9 mouse cellular contexts compared by ENCODE assay signal in the genomic region with DNA sequence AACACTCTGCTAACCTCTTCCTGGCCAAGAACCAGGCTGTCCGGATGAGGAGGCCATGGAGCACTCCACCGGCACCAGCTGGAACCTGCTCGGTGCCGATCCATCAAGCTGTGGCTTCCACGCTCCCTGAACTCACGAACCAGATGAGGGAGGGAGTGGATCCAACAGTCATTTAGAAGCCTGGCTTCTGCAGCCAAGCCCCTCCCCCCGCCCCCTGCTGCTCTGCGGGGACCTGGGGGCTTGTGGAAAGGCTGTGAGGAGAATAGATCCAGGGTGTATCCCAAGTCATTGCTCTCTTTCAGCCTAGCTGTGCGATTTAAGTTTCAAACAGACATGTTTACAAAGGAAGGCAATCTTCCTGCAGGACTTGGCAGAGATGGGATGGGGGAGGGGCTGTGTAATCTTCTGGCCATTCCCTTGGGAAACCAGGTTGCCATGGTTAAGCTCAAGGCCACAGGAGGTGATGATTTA. TPM values are rescaled to one million over a fixed set of nuclear protein-coding genes. Genes with fewer than 3 reads are reported as not detected.
DNase-seq lines count a peak whose midpoint lies in the region; ATAC-seq and TF ChIP-seq lines count a peak whose summit lies in the region.
"Had no signal": no experiment of that assay in that cellular context is flagged by ENCODE, and none has a peak within 500 bp of the region (broad histone marks: within the 10 kb centered on the region; RNA-seq: fewer than 3 reads in every experiment).

No protein-coding gene starts in this region.

- no peaks in the 10 kb centered on the region for H3K36me3 ChIP-seq in lung, embryonic 16.5 days (ENCODE audit: control insufficient read depth, insufficient read depth, low read length)
- H3K36me3 ChIP-seq in embryonic facial prominence, embryonic 15.5 days: no peaks in the 10 kb centered on the region
- H3K36me3 ChIP-seq in midbrain, embryonic 11.5 days (ENCODE audit: control insufficient read depth, insufficient read depth, low read length): no peaks in the 10 kb centered on the region

- H3K9me3 ChIP-seq in lung, embryonic 16.5 days (ENCODE audit: control insufficient read depth, low read length): no peaks in the 10 kb centered on the region
- H3K9me3 ChIP-seq in embryonic facial prominence, embryonic 15.5 days (replicated peaks): no peaks in the 10 kb centered on the region
- no peaks in the 10 kb centered on the region for H3K9me3 ChIP-seq in midbrain, embryonic 11.5 days (ENCODE audit: control insufficient read depth, low read length)

- no peaks in the 10 kb centered on the region for H3K27me3 ChIP-seq in lung, embryonic 16.5 days (ENCODE audit: control insufficient read depth, insufficient read depth, low read depth, low read length)
- no peaks in the 10 kb centered on the region for H3K27me3 ChIP-seq in embryonic facial prominence, embryonic 15.5 days
- H3K27me3 ChIP-seq in midbrain, embryonic 11.5 days (ENCODE audit: control insufficient read depth, insufficient read depth, low read length): no peaks in the 10 kb centered on the region

- TF ChIP-seq CTCF in lung, adult 2 months (IDR thresholded peaks at IDR 0.05; ENCODE audit: insufficient read depth, low read length): no peak

- H3K9ac ChIP-seq in lung, embryonic 16.5 days (ENCODE audit: low read length): no peak overlapping the region
- H3K9ac ChIP-seq in embryonic facial prominence, embryonic 15.5 days: no peak overlapping the region
- H3K9ac ChIP-seq in midbrain, embryonic 11.5 days (ENCODE audit: low read length): no peak overlapping the region

- peak overlapping the region; percentile 42 for H3K4me2 ChIP-seq in lung, embryonic 16.5 days (ENCODE audit: low read depth, low read length)
- peak overlapping the region; percentile 28 for H3K4me2 ChIP-seq in embryonic facial prominence, embryonic 15.5 days (replicated peaks)
- peak overlapping the region; percentile 14; the same call in 1 of the 2 replicates for H3K4me2 ChIP-seq in midbrain, embryonic 11.5 days

- DNase-seq in lung, adult 2 months: no peak
- peak; percentile 4 for DNase-seq in kidney, adult 18-20 months
- DNase-seq in midbrain, embryonic 11.5 days (ENCODE audit: low spot score, missing footprints): no peak
- no peak for DNase-seq in spleen, postnatal 4 days (ENCODE audit: low spot score in 2 of 2)

- H3K4me3 ChIP-seq in lung, embryonic 16.5 days (ENCODE audit: low read length): peak overlapping the region; percentile 11; the same call in 1 of the 2 replicates
- no peak overlapping the region for H3K4me3 ChIP-seq in lung, adult 2 months (replicated peaks; ENCODE audit: extremely low read depth, low read depth, low read length)
- H3K4me3 ChIP-seq in embryonic facial prominence, embryonic 15.5 days (replicated peaks): no peak overlapping the region
- H3K4me3 ChIP-seq in midbrain, embryonic 11.5 days (ENCODE audit: low read depth, low read length): no peak overlapping the region

- TF ChIP-seq POLR2A in lung, adult 2 months (IDR thresholded peaks at IDR 0.05; ENCODE audit: borderline replicate concordance, extremely low read depth, low read depth, low read length): no peak

- no peak overlapping the region for H3K27ac ChIP-seq in lung, embryonic 16.5 days (ENCODE audit: low read length)
- H3K27ac ChIP-seq in embryonic facial prominence, embryonic 15.5 days (replicated peaks): no peak overlapping the region
- H3K27ac ChIP-seq in midbrain, embryonic 11.5 days (ENCODE audit: low read depth, low read length): no peak overlapping the region

- H3K4me1 ChIP-seq in lung, embryonic 16.5 days (replicated peaks; ENCODE audit: control insufficient read depth, insufficient read depth, low read length): peaks cover 10% of the 10 kb centered on the region
- H3K4me1 ChIP-seq in lung, adult 2 months (ENCODE audit: control insufficient read depth, insufficient read depth, low read length): peaks cover 6% of the 10 kb centered on the region
- H3K4me1 ChIP-seq in embryonic facial prominence, embryonic 15.5 days: peaks cover 8% of the 10 kb centered on the region
- H3K4me1 ChIP-seq in midbrain, embryonic 11.5 days (ENCODE audit: control insufficient read depth, insufficient read depth, low read length): peaks cover 19% of the 10 kb centered on the region

- peak; percentile 60; the same call in 1 of the 2 replicates for ATAC-seq in lung, embryonic 16.5 days (ENCODE audit: low read depth)
- no peak for ATAC-seq in embryonic facial prominence, embryonic 15.5 days (ENCODE audit: insufficient number of reproducible peaks, low FRiP score, low TSS enrichment, low read depth)
- peak; percentile 59 for ATAC-seq in midbrain, embryonic 11.5 days (ENCODE audit: low FRiP score)
- no peak for ATAC-seq in megakaryocyte-erythroid progenitor cell, adult 5-6 weeks (replicated peaks; ENCODE audit: low FRiP score, low TSS enrichment, poor library complexity, severe bottlenecking)
- no peak for ATAC-seq in monocyte, adult 5-6 weeks (replicated peaks; ENCODE audit: insufficient number of reproducible peaks, low FRiP score, low TSS enrichment, poor library complexity, severe bottlenecking)

- WGBS in lung, embryonic 16.5 days: 3% methylated on average over 9 of the region's 9 CpGs
- 3% methylated on average over 9 of the region's 9 CpGs for WGBS in lung, adult 2 months
- WGBS in embryonic facial prominence, embryonic 15.5 days: 7% methylated on average over 9 of the region's 9 CpGs
- 19% methylated on average over 9 of the region's 9 CpGs for WGBS in midbrain, embryonic 11.5 days

RNA-seq across cellular contexts. Expression of gene Tcl1, which starts 26.2 kb away (rescaled TPM):
- not detected in 2 replicates for polyA plus RNA-seq in lung, embryonic 16.5 days (2015; fragmentation: Nextera tagmentation; extraction: Ambion mirVana)
- not detected in 2 replicates for polyA plus RNA-seq in lung, adult 2 months (2012; rRNA removed)
- polyA plus RNA-seq in embryonic facial prominence, embryonic 15.5 days (2015; fragmentation: Nextera tagmentation; extraction: Ambion mirVana): not detected in 2 replicates
- polyA plus RNA-seq in midbrain, embryonic 11.5 days (2014; fragmentation: Nextera tagmentation; extraction: Ambion mirVana): not detected in 2 replicates
- not detected in 2 replicates for total RNA-seq in megakaryocyte-erythroid progenitor cell, adult 5-6 weeks (2014; fragmentation: Nextera tagmentation)
- total RNA-seq in megakaryocyte-erythroid progenitor cell, adult 5-6 weeks (2017): not detected in 2 replicates
- total RNA-seq in monocyte, adult 5-6 weeks (2017): not detected in 3 replicates
- total RNA-seq: hematopoietic stem cell, adult 5-6 weeks had no signal

RNA-seq across cellular contexts. Expression of gene Tcl1b4, which starts 47.0 kb away (rescaled TPM):
- polyA plus RNA-seq in lung, embryonic 16.5 days (2015; fragmentation: Nextera tagmentation; extraction: Ambion mirVana): not detected in 2 replicates
- not detected in 2 replicates for polyA plus RNA-seq in lung, adult 2 months (2012; rRNA removed)
- polyA plus RNA-seq in embryonic facial prominence, embryonic 15.5 days (2015; fragmentation: Nextera tagmentation; extraction: Ambion mirVana): not detected in 2 replicates
- polyA plus RNA-seq in midbrain, embryonic 11.5 days (2014; fragmentation: Nextera tagmentation; extraction: Ambion mirVana): not detected in 2 replicates
- total RNA-seq in megakaryocyte-erythroid progenitor cell, adult 5-6 weeks (2014; fragmentation: Nextera tagmentation): not detected in 2 replicates
- not detected in 2 replicates for total RNA-seq in megakaryocyte-erythroid progenitor cell, adult 5-6 weeks (2017)
- not detected in 3 replicates for total RNA-seq in monocyte, adult 5-6 weeks (2017)
- total RNA-seq: hematopoietic stem cell, adult 5-6 weeks had no signal

RNA-seq across cellular contexts. Expression of gene Tcl1b3, which starts 58.0 kb away (rescaled TPM):
- polyA plus RNA-seq in lung, embryonic 16.5 days (2015; fragmentation: Nextera tagmentation; extraction: Ambion mirVana): not detected in 2 replicates
- polyA plus RNA-seq in lung, adult 2 months (2012; rRNA removed): not detected in 2 replicates
- polyA plus RNA-seq in embryonic facial prominence, embryonic 15.5 days (2015; fragmentation: Nextera tagmentation; extraction: Ambion mirVana): not detected in 2 replicates
- polyA plus RNA-seq in midbrain, embryonic 11.5 days (2014; fragmentation: Nextera tagmentation; extraction: Ambion mirVana): not detected in 2 replicates
- not detected in 2 replicates for total RNA-seq in megakaryocyte-erythroid progenitor cell, adult 5-6 weeks (2014; fragmentation: Nextera tagmentation)
- not detected in 2 replicates for total RNA-seq in megakaryocyte-erythroid progenitor cell, adult 5-6 weeks (2017)
- total RNA-seq in monocyte, adult 5-6 weeks (2017): not detected in 3 replicates
- total RNA-seq: hematopoietic stem cell, adult 5-6 weeks had no signal

Comparison
In these comparisons a context has a peak if more than half of its experiments do, and no peak if none do; other contexts are left out.
1. ATAC-seq: peak in lung, embryonic 16.5 days (single experiment) and midbrain, embryonic 11.5 days (single experiment); none in embryonic facial prominence, embryonic 15.5 days (single experiment), megakaryocyte-erythroid progenitor cell, adult 5-6 weeks (single experiment) and monocyte, adult 5-6 weeks (single experiment).
2. Peak in every context shown above with its lines, with median percentiles within 50 percentile points of each other: H3K4me2 ChIP-seq.